Mouse (Mus musculus) kidney, postnatal 4 days (tissue): Measurements from ENCODE around the gene Zmiz1.

ENCODE experiments used
- DNase-seq, 2 experiments: peaks; one replicate each; pipeline ENCODE4 v3.0.0; 2021; ENCODE audit warnings: mixed read lengths in 2 of 2

Gene Zmiz1

GRCm38 (mm10) chr14:25598960-25599359 lies 140.0 kb downstream of the Zmiz1 start:
- DNase-seq, result no peak

GRCm38 (mm10) chr14:25599934-25600333 lies 140.9 kb downstream of the Zmiz1 start:
- DNase-seq, result no peak

DNA sequence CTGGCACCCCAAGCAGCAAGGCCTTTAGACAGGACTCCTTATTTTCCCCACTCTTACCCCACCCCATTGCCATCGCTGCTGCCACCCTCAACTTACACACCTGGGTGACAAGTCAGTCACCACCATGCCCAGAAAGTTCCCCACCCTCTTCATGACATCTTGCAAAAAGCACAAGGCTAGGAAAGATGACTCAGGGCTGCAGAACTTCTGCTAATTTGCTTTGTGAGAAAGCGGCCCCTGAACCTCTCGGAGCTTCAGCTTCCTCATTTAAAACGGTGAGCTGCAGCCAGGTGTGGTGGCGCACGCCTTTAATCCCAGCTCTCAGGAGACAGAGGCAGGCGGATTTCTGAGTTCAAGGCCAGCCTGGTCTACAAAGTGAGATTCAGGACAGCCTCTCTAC lies 141.4 kb downstream of the Zmiz1 start:
- DNase-seq, result no peak

- no peak for DNase-seq
These were observed 142.0 kb downstream of the Zmiz1 start for GRCm38 (mm10) chr14:25600951-25601350.

GRCm38 (mm10) chr14:25602018-25602417 lies 143.0 kb downstream of the Zmiz1 start:
- no peak for DNase-seq

DNA sequence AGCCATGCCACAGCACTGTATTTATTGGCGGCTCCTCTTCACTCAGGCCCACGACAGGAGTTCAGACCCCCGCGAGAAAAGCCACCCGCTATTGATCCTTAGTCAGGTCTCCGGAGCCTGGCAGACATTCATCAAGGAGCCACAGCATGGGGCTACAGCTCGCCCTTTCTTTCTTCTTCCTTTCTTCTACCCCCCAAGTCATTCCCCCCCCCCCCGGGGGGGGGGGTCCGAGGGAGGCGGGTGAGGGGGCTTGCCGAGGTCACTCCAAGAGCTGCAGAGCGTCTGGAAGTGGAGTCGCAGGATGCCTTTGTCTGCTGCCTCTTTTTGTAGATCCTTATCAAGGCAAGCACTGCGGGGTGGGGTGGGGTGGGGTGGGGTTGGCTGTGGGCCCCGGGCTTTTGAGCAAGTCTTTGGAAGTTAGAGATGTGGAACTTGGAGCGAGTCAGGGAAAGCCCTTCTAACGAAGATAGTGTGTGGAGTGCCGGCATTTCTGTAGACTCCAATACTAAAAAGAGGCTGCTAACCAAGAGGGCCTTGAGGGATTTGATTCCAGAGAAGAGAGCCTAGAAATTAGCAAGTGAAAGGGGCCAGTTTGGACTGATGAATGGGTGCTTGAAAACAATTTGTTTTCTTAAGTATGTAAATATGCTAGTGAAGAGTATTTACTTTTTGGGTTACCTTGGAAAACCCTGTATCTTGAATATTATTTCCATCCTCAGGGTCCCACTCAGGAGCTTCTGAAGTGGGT lies 145.6 kb downstream of the Zmiz1 start:
- DNase-seq, result no peak

- peak; percentile 77 to 86 for DNase-seq
These were observed 147.6 kb downstream of the Zmiz1 start for GRCm38 (mm10) chr14:25606372-25607140.

GRCm38 (mm10) chr14:25607141-25607967 lies 148.4 kb downstream of the Zmiz1 start:
- DNase-seq, result peak; percentile 74 to 82

GRCm38 (mm10) chr14:25607968-25608491 lies 149.0 kb downstream of the Zmiz1 start:
- peak; percentile 61 to 71 for DNase-seq

- DNase-seq, result peak in 1 of 2 experiments; percentile 23
These were observed 149.6 kb downstream of the Zmiz1 start for GRCm38 (mm10) chr14:25608618-25609017.

DNA sequence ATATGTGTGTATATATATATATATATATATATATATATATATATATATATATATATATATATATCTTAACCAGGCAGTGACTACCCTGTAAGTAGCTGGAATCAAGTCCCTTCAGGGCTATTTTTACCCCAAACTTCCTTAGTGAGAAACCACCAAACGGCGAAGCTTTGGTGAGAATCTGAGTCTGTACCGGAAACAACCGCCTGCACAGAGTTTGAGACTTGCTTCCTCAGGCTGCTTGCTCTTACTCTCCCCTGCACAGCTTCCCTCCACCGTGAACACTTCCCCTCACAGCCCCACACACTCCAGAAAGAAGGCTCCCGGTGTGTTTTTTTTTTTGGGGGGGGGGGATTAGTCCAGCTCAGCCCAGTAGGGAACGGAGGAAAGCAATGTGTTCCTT lies 150.4 kb downstream of the Zmiz1 start:
- peak in 1 of 2 experiments; percentile 33 for DNase-seq

GRCm38 (mm10) chr14:25610396-25611158 lies 151.6 kb downstream of the Zmiz1 start:
- peak in 1 of 2 experiments; percentile 37 for DNase-seq

- no peak for DNase-seq
These were observed 152.2 kb downstream of the Zmiz1 start for GRCm38 (mm10) chr14:25611159-25611697.

GRCm38 (mm10) chr14:25611815-25612698 lies 153.1 kb downstream of the Zmiz1 start:
- peak in 1 of 2 experiments; percentile 60 for DNase-seq

DNA sequence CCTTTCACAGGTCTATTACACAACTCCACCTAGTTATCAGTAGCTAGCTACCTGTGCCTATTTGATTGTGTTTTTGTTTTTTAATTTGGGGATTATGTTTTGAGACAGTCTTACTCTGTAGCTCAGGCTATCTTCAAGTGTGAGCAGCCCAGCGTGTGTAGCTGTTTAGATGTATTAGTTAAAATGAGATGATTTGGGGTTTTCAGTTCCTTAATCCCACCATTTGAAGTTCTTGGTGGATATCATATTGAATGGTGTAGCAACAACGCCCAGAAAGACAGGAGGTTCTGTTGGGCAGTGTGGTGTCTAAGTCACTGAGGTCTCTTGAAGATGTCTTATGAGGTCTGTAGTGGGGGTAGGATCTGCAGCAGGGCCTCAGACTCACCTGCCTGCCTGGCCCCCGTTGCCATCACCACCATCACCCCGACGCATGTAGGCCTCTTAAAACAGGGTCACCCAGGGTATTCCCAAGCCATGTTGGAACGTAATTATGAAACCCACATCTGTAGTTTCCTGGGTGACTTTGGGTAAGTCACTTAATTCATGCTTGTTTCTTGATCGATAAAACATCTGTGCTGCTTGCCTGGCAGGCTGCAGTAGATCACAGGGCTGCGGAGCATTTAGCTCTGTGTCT lies 155.1 kb downstream of the Zmiz1 start:
- DNase-seq, result no peak

DNA sequence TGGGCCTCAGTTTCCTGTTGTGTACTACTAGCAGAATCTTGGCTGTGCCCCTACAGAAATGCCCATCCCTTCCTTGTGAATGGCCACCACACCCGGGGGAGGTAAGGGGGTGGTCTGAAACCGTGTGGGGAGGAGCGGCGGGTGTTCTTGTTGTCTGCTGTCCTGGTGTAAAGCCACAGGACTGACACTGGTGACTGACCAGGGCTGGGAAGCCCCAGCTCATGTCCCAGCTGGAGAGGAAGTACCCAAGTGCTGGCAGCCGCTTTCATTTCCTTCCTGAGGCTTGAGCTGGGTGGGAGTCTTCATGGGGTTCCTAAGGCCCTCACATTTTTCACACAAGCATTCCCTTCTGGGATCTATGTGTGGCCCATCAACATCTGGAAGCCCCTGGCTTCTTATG lies 155.7 kb downstream of the Zmiz1 start:
- DNase-seq, result peak in 1 of 2 experiments; percentile 55

- no peak for DNase-seq
These were observed 156.6 kb downstream of the Zmiz1 start for GRCm38 (mm10) chr14:25615602-25616001.

DNA sequence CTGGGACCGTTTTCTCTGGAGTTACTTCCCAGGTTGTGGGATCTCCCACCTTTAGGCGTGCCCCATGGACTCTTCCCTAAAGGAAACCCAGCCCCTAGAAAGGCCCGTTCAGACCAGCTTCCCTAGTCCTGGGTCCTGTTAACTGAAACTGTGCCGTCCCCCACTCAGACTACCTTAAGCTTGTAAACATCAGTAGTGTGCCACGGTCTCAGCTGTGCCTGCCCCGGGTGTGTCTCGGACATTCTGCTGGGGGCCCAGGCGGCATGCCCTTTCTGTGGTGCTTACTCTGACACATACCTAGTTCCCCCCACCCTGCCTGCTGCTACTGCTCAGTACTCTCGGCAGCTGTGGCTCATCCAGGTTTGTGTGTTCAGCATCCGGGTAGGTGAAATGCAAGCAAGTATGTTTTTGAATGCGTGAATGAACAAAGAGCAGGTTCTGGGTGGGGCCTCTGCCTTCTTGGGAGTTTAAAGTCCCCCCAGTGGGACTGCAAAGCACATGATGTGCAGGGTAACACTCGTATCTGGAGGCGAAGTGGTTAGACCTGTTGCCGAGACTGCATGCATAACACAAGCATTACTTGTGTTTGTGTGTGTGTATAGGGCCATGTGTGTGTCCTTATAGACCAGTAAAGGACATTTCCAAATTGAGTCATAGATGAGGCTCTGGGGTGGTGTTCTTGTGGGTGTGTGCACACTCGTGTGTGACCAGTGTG lies 157.2 kb downstream of the Zmiz1 start:
- DNase-seq, result no peak

GRCm38 (mm10) chr14:25617264-25617663 lies 158.3 kb downstream of the Zmiz1 start:
- DNase-seq, result no peak
